Mouse (Mus musculus) testis, postnatal 14 days (tissue): ENCODE data around the gene En2.

Experiments
- DNase-seq: peaks from one replicate; pipeline ENCODE4 v3.0.0; 2021; ENCODE audit warnings: low spot score

En2 gene

GRCm38 (mm10) chr5:28165358-28166255, at the start of gene En2:
Gene En2, plus strand, starts transcription at chr5:28165694.
- DNase-seq: no peak

GRCm38 (mm10) chr5:28117251-28117880, 48.1 kb upstream of the En2 start:
- no peak for DNase-seq

- DNase-seq: no peak
Measured at GRCm38 (mm10) chr5:28117882-28118530, 47.5 kb upstream of the En2 start.

GRCm38 (mm10) chr5:28118531-28118925, 47.0 kb upstream of the En2 start:
- DNase-seq: no peak

GRCm38 (mm10) chr5:28119576-28119975, 45.9 kb upstream of the En2 start:
- DNase-seq: no peak

- peak; percentile 21 for DNase-seq
Measured at GRCm38 (mm10) chr5:28122491-28123454, 42.7 kb upstream of the En2 start.

GRCm38 (mm10) chr5:28123455-28123825, 42.1 kb upstream of the En2 start:
- no peak for DNase-seq

GRCm38 (mm10) chr5:28124321-28125230, 40.9 kb upstream of the En2 start:
- peak; percentile 11 for DNase-seq

GRCm38 (mm10) chr5:28128851-28129250, 36.6 kb upstream of the En2 start:
- DNase-seq: no peak

- no peak for DNase-seq
Measured at GRCm38 (mm10) chr5:28132231-28132630, 33.3 kb upstream of the En2 start.

GRCm38 (mm10) chr5:28136438-28136837, 29.1 kb upstream of the En2 start:
- no peak for DNase-seq

- no peak for DNase-seq
Measured at GRCm38 (mm10) chr5:28144555-28144954, 20.9 kb upstream of the En2 start.

- DNase-seq: no peak
Measured at GRCm38 (mm10) chr5:28146018-28146417, 19.5 kb upstream of the En2 start.

- DNase-seq: no peak
Measured at GRCm38 (mm10) chr5:28148473-28148872, 17.0 kb upstream of the En2 start.

- no peak for DNase-seq
Measured at GRCm38 (mm10) chr5:28149436-28149835, 16.1 kb upstream of the En2 start.

- DNase-seq: no peak
Measured at GRCm38 (mm10) chr5:28157044-28157730, 8.3 kb upstream of the En2 start.

- DNase-seq: no peak
Measured at GRCm38 (mm10) chr5:28157781-28158180, 7.7 kb upstream of the En2 start.

- DNase-seq: no peak
Measured at GRCm38 (mm10) chr5:28158308-28159071, 7.0 kb upstream of the En2 start.

GRCm38 (mm10) chr5:28159072-28159458, 6.4 kb upstream of the En2 start:
- DNase-seq: no peak
